Mouse (Mus musculus) liver, embryonic 15.5 days (tissue): ENCODE measurements at regions not wholly inside any gene's neighbourhood (a gene's known extent, or its start where the extent isn't known, plus 50 kb on each side); places are given as distances from the start of the nearest gene placed in this dataset.

ENCODE experiments used
- ATAC-seq: fragments of 200-750 bp; cut with Nextera tagmentation; 2 replicates; pipeline ENCODE4 v1.8.0; 2017; ENCODE audit warnings: moderate number of reproducible peaks, mild to moderate bottlenecking, moderate library complexity; ENCODE audit not compliant: insufficient read depth
- H3K27ac ChIP-seq: fragments of 300-500 bp; sonication (generic); replicated peaks from 2 replicates; pipeline ENCODE4 v1.5.1; 2015; ENCODE audit warnings: mild to moderate bottlenecking, inconsistent platforms
- H3K27me3 ChIP-seq: fragments of 300-500 bp; sonication (generic); 2 replicates; pipeline ENCODE4 v1.6.1; 2015; ENCODE audit warnings: mild to moderate bottlenecking, inconsistent platforms
- H3K36me3 ChIP-seq: fragments of 300-500 bp; sonication (generic); replicated peaks from 2 replicates; pipeline ENCODE4 v1.6.1; 2015; ENCODE audit warnings: moderate library complexity, mild to moderate bottlenecking, inconsistent platforms
- H3K4me1 ChIP-seq: fragments of 300-500 bp; sonication (generic); replicated peaks from 2 replicates; pipeline ENCODE4 v1.6.1; 2015; ENCODE audit warnings: inconsistent platforms
- H3K4me2 ChIP-seq: fragments of 300-500 bp; sonication (generic); 2 replicates; pipeline ENCODE4 v1.6.1; 2015; ENCODE audit warnings: moderate library complexity, mild to moderate bottlenecking, inconsistent platforms
- H3K4me3 ChIP-seq: fragments of 300-500 bp; sonication (generic); replicated peaks from 2 replicates; pipeline ENCODE4 v1.5.1; 2015; ENCODE audit warnings: mild to moderate bottlenecking, inconsistent platforms
- H3K9ac ChIP-seq: fragments of 300-500 bp; sonication (generic); 2 replicates; pipeline ENCODE4 v1.6.1; 2015; ENCODE audit warnings: moderate library complexity, mild to moderate bottlenecking, inconsistent platforms
- H3K9me3 ChIP-seq: fragments of 300-500 bp; sonication (generic); replicated peaks from 2 replicates; pipeline ENCODE4 v1.6.1; 2016; ENCODE audit warnings: inconsistent platforms
- WGBS: fragments of 180-500 bp; shearing (Covaris S2); methylation state at CpG from one replicate; pipeline ENCODE4 v1.1.7; 2015; ENCODE audit warnings: mixed read lengths; ENCODE audit not compliant: insufficient replicate concordance; 5-methylcytosine and 5-hydroxymethylcytosine counted together

- Histone ChIP-seq H3K9me3 (no peaks in the 10 kb centered on the region), H3K27me3 (no peaks in the 10 kb centered on the region), H3K4me1 (no peaks in the 10 kb centered on the region; the same call in 1 of the 2 replicates), H3K4me3 (no peak overlapping the region), H3K36me3 (no peaks in the 10 kb centered on the region), H3K9ac (no peak overlapping the region), H3K27ac (no peak overlapping the region), H3K4me2 (no peak overlapping the region)
- WGBS = 11% methylated on average over 1 of the region's 1 CpGs
- ATAC-seq = no peak
These were observed 133.0 kb downstream of the Tmem17 start for GRCm38 (mm10) chr11:22644877-22645276.

- 59% methylated on average over 6 of the region's 6 CpGs for WGBS
- H3K9ac ChIP-seq = no peak overlapping the region
- no peaks in the 10 kb centered on the region for H3K27me3 ChIP-seq
- H3K4me3 ChIP-seq = no peak overlapping the region
- H3K36me3 ChIP-seq = no peaks in the 10 kb centered on the region
- no peak overlapping the region for H3K27ac ChIP-seq
- no peak overlapping the region for H3K4me2 ChIP-seq
- H3K9me3 ChIP-seq = no peaks in the 10 kb centered on the region
- ATAC-seq = no peak
- no peaks in the 10 kb centered on the region; the same call in 1 of the 2 replicates for H3K4me1 ChIP-seq
These were observed 134.5 kb downstream of the Tmem17 start for GRCm38 (mm10) chr11:22646192-22646936.

GRCm38 (mm10) chr11:22648275-22648674, 136.4 kb downstream of the Tmem17 start:
- no peak for ATAC-seq
- Histone ChIP-seq H3K27ac (no peak overlapping the region), H3K4me3 (no peak overlapping the region), H3K9ac (no peak overlapping the region), H3K9me3 (no peaks in the 10 kb centered on the region), H3K27me3 (no peaks in the 10 kb centered on the region), H3K4me1 (no peaks in the 10 kb centered on the region; the same call in 1 of the 2 replicates), H3K36me3 (no peaks in the 10 kb centered on the region), H3K4me2 (no peak overlapping the region)
- WGBS = 66% methylated on average over 5 of the region's 5 CpGs

GRCm38 (mm10) chr11:22650771-22651170, 138.9 kb downstream of the Tmem17 start:
- H3K27ac ChIP-seq = no peak overlapping the region
- no peak overlapping the region for H3K4me3 ChIP-seq
- no peak overlapping the region for H3K4me2 ChIP-seq
- no peaks in the 10 kb centered on the region for H3K9me3 ChIP-seq
- no peaks in the 10 kb centered on the region for H3K27me3 ChIP-seq
- H3K9ac ChIP-seq = no peak overlapping the region
- WGBS = 62% methylated on average over 10 of the region's 10 CpGs
- ATAC-seq = no peak
- no peaks in the 10 kb centered on the region for H3K36me3 ChIP-seq
- H3K4me1 ChIP-seq = no peaks in the 10 kb centered on the region

GRCm38 (mm10) chr11:22651313-22651712, 139.4 kb downstream of the Tmem17 start:
- no peaks in the 10 kb centered on the region for H3K27me3 ChIP-seq
- H3K9ac ChIP-seq = no peak overlapping the region
- no peaks in the 10 kb centered on the region for H3K36me3 ChIP-seq
- no peak overlapping the region for H3K4me2 ChIP-seq
- WGBS = 27% methylated on average over 1 of the region's 1 CpGs
- no peaks in the 10 kb centered on the region for H3K9me3 ChIP-seq
- no peak overlapping the region for H3K27ac ChIP-seq
- H3K4me1 ChIP-seq = no peaks in the 10 kb centered on the region
- ATAC-seq = no peak
- no peak overlapping the region for H3K4me3 ChIP-seq

GRCm38 (mm10) chr11:22651911-22652310, 140.0 kb downstream of the Tmem17 start:
- no peaks in the 10 kb centered on the region for H3K9me3 ChIP-seq
- WGBS = 62% methylated on average over 4 of the region's 4 CpGs
- no peak overlapping the region for H3K4me3 ChIP-seq
- no peak overlapping the region for H3K27ac ChIP-seq
- no peak for ATAC-seq
- H3K27me3 ChIP-seq = no peaks in the 10 kb centered on the region
- no peaks in the 10 kb centered on the region for H3K4me1 ChIP-seq
- no peak overlapping the region for H3K4me2 ChIP-seq
- H3K36me3 ChIP-seq = no peaks in the 10 kb centered on the region
- no peak overlapping the region for H3K9ac ChIP-seq

GRCm38 (mm10) chr11:22652931-22653330, 141.0 kb downstream of the Tmem17 start:
- Histone ChIP-seq H3K36me3 (no peaks in the 10 kb centered on the region), H3K9me3 (no peaks in the 10 kb centered on the region), H3K27me3 (no peaks in the 10 kb centered on the region), H3K9ac (no peak overlapping the region), H3K27ac (no peak overlapping the region), H3K4me1 (no peaks in the 10 kb centered on the region), H3K4me3 (no peak overlapping the region), H3K4me2 (no peak overlapping the region)
- WGBS = 13% methylated on average over 3 of the region's 3 CpGs
- ATAC-seq = no peak

GRCm38 (mm10) chr11:22653366-22653765, 141.5 kb downstream of the Tmem17 start:
- Histone ChIP-seq H3K27ac (no peak overlapping the region), H3K4me2 (no peak overlapping the region), H3K36me3 (no peaks in the 10 kb centered on the region), H3K9me3 (no peaks in the 10 kb centered on the region), H3K4me1 (no peaks in the 10 kb centered on the region), H3K4me3 (no peak overlapping the region), H3K27me3 (no peaks in the 10 kb centered on the region), H3K9ac (no peak overlapping the region)
- no peak for ATAC-seq
- 28% methylated on average over 5 of the region's 5 CpGs for WGBS

- no peaks in the 10 kb centered on the region for H3K4me1 ChIP-seq
- no peaks in the 10 kb centered on the region for H3K27me3 ChIP-seq
- H3K4me3 ChIP-seq = no peak overlapping the region
- no peaks in the 10 kb centered on the region for H3K9me3 ChIP-seq
- no peak overlapping the region for H3K27ac ChIP-seq
- no peak overlapping the region for H3K9ac ChIP-seq
- ATAC-seq = no peak
- no peaks in the 10 kb centered on the region for H3K36me3 ChIP-seq
- 15% methylated on average over 1 of the region's 1 CpGs for WGBS
- no peak overlapping the region for H3K4me2 ChIP-seq
These were observed 145.7 kb downstream of the Tmem17 start for GRCm38 (mm10) chr11:22657635-22658034.

GRCm38 (mm10) chr11:22661072-22661471, 149.2 kb downstream of the Tmem17 start:
- no peak overlapping the region for H3K4me3 ChIP-seq

GRCm38 (mm10) chr11:22661713-22662551, 150.0 kb downstream of the Tmem17 start:
- Histone ChIP-seq H3K27ac (no peak overlapping the region), H3K9ac (no peak overlapping the region), H3K36me3 (no peaks in the 10 kb centered on the region), H3K9me3 (no peaks in the 10 kb centered on the region), H3K4me2 (no peak overlapping the region), H3K4me1 (no peaks in the 10 kb centered on the region), H3K27me3 (no peaks in the 10 kb centered on the region), H3K4me3 (no peak overlapping the region)
- ATAC-seq = no peak
- 38% methylated on average over 11 of the region's 12 CpGs for WGBS

More at GRCm38 (mm10) chr11:22661072-22661471, 149.2 kb downstream of the Tmem17 start:
- Histone ChIP-seq H3K36me3 (no peaks in the 10 kb centered on the region), H3K27me3 (no peaks in the 10 kb centered on the region), H3K4me1 (no peaks in the 10 kb centered on the region), H3K9me3 (no peaks in the 10 kb centered on the region), H3K4me2 (no peak overlapping the region), H3K9ac (no peak overlapping the region), H3K27ac (no peak overlapping the region)
- no peak for ATAC-seq
- WGBS = 33% methylated on average over 5 of the region's 5 CpGs
